Mouse (Mus musculus) liver, embryonic 14.5 days (tissue): ENCODE measurements around the gene Stag3.

ENCODE experiments used
- CTCF ChIP-seq: IDR thresholded peaks from 2 replicates; pipeline ENCODE4 v1.5.1; 2016; ENCODE audit warnings: antibody characterized with exemption, low read depth, control low read depth
- EP300 ChIP-seq: IDR thresholded peaks from 2 replicates; pipeline ENCODE4 v1.6.1; 2016; ENCODE audit warnings: antibody characterized with exemption, low read depth

DNA sequence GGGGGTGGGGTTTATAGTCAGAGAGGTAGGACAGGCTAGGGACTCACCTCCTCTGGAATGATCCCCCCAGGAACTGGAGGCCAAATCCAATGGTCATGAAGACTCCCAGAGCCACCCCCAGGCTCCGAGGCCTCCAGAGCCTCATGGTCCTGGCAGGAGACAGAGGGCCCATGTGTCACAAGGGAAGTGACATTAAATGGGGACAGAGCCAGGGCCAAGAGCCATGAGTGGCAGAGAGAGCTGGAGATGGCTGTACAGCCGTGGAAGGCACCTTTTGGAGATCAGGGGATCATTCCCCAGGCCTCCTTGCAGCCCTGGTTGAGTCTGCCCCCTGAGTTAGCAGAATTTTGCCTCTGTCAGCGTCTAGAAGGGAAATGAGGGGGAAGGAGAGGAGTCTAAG, 8.8 kb upstream of the Stag3 start:
- TF ChIP-seq CTCF = no peak
- no peak for TF ChIP-seq EP300
